Mouse (Mus musculus): Measurements from ENCODE around the gene Kif16b. TPM values are rescaled to one million over a fixed set of nuclear protein-coding genes. Genes with fewer than 3 reads are reported as not detected.

Kif16b gene
- polyA plus RNA-seq (2012; ENCODE audit: insufficient read depth, insufficient read length, low replicate concordance, missing spikeins): not detected in 2 replicates

DNA sequence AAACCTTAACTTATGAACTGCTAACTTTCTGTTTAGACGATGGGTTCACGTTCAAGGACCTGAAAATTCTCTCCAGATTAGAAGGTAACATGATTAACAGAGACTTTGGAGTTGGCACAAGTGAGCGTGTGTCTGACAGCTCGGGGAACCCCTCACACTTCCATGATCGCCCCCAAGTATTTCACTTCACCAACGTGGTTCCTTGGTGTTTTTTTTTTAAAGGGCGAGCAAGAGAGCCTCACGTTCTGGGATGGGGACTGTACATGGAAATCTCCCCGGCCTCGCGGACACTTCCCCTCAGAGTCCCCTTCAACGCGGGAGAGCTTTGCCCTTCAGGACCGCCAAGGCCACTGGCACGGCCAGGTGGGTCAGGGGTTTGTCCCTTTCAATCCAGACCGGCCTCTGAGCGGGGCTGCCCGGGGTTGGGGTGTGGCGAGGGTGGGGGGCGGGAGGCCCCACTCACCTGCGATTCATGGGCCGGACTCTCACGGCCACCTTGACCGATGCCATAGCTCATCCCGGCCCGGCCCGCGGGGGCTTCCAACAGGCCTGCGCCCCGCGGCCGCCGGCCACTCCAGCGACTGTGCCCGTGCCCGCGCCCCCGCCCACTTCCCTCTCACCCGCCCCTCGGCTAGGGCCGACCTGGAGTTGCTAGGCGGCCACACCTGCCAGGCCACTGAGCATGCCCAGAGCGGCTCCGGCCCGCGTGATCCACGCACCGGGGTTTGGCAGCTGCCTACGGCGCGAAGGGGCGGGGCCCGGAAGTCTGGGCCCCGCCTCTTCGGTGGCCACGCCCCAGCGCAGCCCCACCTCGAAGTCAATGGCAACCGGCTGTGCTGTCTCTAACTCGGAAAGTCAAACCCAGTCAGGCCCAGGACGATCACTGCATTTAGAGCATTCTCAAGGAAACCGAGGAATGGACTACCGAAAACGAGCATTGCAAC is at the start of gene Kif16b:
Gene Kif16b, minus strand, starts transcription at position 670 of the 944 bp plus-strand sequence.
- peak within 1 kb of the TSS; percentile 68 for H3K4me3 ChIP-seq (ENCODE audit: insufficient read depth, low read depth, low read length)
- no peak for TF ChIP-seq POLR2A (IDR thresholded peaks at IDR 0.05; ENCODE audit: insufficient read depth, low read depth, low read length)
- WGBS: under 1% methylated on average over 64 of the region's 64 CpGs
- no peaks in the 10 kb centered on the region; the same call in 1 of the 2 replicates for H3K4me1 ChIP-seq (ENCODE audit: control insufficient read depth, insufficient read depth, low read length)
- no peak within 1 kb of the TSS for H3K27ac ChIP-seq (ENCODE audit: insufficient read depth, low read depth, low read length)

DNA sequence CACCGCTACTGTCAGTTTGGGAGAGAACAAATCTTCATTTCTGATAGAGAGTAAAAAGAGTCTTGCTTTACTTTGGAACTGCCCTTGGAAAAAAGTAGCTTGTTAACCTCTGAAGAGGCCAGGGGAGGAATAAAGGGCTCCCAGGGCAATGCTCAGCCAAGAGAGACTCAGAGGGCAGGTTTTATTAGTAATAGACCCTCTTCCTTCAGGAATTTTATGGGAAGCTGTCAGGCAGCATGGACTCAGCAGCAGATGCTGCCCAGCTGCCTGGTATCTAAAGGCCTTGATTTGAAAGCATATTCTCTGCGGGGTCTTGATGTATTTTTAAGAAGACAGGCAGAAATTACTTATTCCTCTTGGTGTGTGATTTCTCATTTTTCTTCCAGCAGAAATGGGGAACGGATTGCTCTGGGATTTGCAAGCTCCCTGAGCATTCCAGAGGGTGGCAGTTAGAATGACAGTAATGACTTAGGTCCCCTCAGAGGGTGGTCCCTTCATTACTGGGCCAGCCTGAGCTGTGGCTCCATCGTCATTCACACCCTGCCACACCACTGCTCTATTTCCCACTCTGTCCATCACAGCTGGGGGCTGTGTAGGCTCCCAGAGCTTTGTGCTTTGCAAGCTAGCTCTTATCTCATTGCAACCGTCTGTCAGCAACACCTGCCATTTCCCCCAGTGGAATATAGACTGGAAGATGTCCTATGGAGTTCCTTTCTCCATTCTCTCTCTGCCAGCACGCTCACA is 39.7 kb upstream of the Kif16b start:
- 65% methylated on average over 6 of the region's 6 CpGs for WGBS
- no peak for TF ChIP-seq POLR2A (IDR thresholded peaks at IDR 0.05; ENCODE audit: insufficient read depth, low read depth, low read length)
- no peak for TF ChIP-seq CTCF (IDR thresholded peaks at IDR 0.05; ENCODE audit: insufficient read depth, low read depth, low read length)
- Histone ChIP-seq H3K4me1 (ENCODE audit: control insufficient read depth, insufficient read depth, low read length) (no peaks in the 10 kb centered on the region), H3K4me3 (ENCODE audit: insufficient read depth, low read depth, low read length) (no peak overlapping the region), H3K27ac (ENCODE audit: insufficient read depth, low read depth, low read length) (no peak overlapping the region)

DNA sequence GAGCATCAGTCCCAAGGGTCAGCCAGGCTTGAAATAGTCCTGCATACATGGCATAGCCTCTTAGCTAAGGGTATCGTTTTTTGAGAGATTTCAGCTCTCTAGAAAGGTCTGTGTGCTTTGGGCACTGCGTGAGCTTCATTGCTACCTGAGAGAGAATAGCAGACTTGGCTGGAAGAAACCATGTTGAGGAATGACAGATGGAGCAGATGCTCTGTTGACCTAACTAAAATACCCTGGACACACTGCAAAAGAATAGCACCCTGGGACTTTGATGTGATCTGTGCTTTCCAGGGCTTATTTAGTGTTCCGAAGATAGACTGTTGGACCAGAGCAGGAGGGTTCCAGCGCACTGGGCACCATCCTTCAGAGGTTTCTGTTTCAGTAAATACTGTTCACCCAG is 29.1 kb upstream of the Kif16b start:
- WGBS: 84% methylated on average over 4 of the region's 4 CpGs
- Histone ChIP-seq H3K4me3 (ENCODE audit: insufficient read depth, low read depth, low read length) (no peak overlapping the region), H3K4me1 (ENCODE audit: control insufficient read depth, insufficient read depth, low read length) (no peaks in the 10 kb centered on the region), H3K27ac (ENCODE audit: insufficient read depth, low read depth, low read length) (no peak overlapping the region)
- no peak for TF ChIP-seq POLR2A (IDR thresholded peaks at IDR 0.05; ENCODE audit: insufficient read depth, low read depth, low read length)
- TF ChIP-seq CTCF (IDR thresholded peaks at IDR 0.05; ENCODE audit: insufficient read depth, low read depth, low read length): no peak

DNA sequence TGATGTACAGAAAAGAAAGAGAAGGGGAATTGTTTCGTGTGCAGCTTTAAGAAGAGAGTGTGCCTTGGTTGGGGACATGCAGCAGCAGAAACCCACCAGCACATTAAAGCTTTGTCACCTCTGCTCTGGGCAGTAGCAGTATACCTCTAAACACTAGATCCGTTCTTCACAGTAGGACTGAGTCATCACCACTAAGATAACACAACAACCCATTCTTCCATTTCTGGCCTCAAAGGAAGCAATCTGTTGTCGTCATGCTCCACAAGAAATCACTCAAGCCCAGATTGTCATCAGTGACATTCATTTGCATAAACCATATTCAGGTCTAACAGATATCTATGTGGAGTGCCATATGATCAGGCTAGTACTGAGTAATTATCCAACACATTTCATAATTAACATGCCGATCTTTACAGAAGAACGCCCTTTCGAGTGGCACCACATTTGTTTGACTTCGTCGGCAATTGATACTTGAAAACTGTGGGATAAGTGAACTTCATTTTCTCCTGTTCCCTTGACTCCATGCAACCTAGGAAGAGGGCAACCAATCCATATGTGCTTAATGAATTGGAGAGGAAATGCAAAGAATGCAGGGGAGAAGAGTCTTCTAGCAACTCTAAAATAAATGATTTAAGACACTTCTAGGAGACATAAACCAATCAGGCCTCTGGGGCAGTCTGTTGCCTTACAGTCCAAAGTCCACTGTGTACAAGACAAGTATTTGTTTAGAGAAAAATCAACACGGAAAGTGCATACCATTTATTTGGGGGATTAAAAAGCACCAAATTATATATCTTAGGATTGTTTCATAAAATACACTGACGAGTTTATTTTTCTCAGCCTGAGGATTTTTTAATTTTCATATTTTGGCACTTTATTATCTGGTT is 28.1 kb upstream of the Kif16b start:
- WGBS: 83% methylated on average over 10 of the region's 10 CpGs
- TF ChIP-seq POLR2A (IDR thresholded peaks at IDR 0.05; ENCODE audit: insufficient read depth, low read depth, low read length): no peak
- no peak for TF ChIP-seq CTCF (IDR thresholded peaks at IDR 0.05; ENCODE audit: insufficient read depth, low read depth, low read length)
- Histone ChIP-seq H3K27ac (ENCODE audit: insufficient read depth, low read depth, low read length) (no peak overlapping the region), H3K4me3 (ENCODE audit: insufficient read depth, low read depth, low read length) (no peak overlapping the region), H3K4me1 (ENCODE audit: control insufficient read depth, insufficient read depth, low read length) (no peaks in the 10 kb centered on the region)

DNA sequence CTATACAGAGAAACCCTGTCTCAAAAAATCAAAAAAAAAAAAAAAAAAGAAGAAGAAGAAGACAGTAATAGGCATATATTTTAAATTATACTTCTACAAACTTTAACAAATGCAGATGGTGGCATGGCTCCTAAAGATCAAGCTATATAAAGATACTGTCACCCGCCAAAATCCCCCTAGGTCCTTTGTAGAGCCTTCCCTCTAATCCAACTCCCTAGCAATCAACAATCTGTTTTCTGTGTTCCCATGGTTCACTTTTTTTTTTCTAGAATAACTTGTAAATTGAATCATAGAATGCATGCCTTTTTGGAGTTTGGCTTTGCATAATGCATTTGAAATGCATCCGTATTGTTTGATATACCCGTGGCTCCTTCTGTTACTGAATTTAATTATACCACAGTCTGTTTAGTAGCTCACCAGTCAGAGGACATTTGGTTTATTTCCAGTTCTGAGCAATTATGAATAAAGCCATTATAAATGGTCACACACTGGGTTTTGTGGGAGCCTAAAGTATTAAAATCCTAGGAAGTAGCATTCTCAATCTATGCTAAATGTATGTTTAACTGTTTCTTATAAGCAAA is 9.6 kb upstream of the Kif16b start:
- Histone ChIP-seq H3K4me1 (ENCODE audit: control insufficient read depth, insufficient read depth, low read length) (no peaks in the 10 kb centered on the region), H3K4me3 (ENCODE audit: insufficient read depth, low read depth, low read length) (no peak overlapping the region), H3K27ac (ENCODE audit: insufficient read depth, low read depth, low read length) (no peak overlapping the region)
- TF ChIP-seq CTCF (IDR thresholded peaks at IDR 0.05; ENCODE audit: insufficient read depth, low read depth, low read length): no peak
- TF ChIP-seq POLR2A (IDR thresholded peaks at IDR 0.05; ENCODE audit: insufficient read depth, low read depth, low read length): no peak
- 62% methylated on average over 3 of the region's 3 CpGs for WGBS

DNA sequence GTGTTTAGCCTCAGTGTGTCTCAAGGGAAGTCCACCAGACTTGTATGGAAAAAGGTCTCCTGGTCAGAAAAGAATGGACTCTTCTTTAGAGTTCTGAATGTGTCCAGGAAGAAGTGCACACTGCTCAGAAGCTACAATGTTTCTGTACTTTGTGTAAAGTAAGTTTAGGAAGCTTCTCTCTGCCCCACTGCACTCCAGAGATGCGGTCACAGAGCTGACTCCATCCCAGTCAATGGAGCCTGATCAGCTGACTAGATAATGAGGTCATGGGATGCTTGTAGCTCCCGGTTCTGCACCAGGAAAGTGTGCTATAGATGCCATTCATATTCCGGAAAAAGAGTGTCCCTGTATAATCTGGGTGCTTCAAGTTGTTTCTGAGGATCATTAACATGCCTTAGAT is 7.9 kb upstream of the Kif16b start:
- WGBS: 75% methylated on average over 3 of the region's 3 CpGs
- TF ChIP-seq CTCF (IDR thresholded peaks at IDR 0.05; ENCODE audit: insufficient read depth, low read depth, low read length) (no peak), POLR2A (IDR thresholded peaks at IDR 0.05; ENCODE audit: insufficient read depth, low read depth, low read length) (no peak)
- H3K4me1 ChIP-seq (ENCODE audit: control insufficient read depth, insufficient read depth, low read length): no peaks in the 10 kb centered on the region
- no peak overlapping the region for H3K27ac ChIP-seq (ENCODE audit: insufficient read depth, low read depth, low read length)
- no peak overlapping the region for H3K4me3 ChIP-seq (ENCODE audit: insufficient read depth, low read depth, low read length)

DNA sequence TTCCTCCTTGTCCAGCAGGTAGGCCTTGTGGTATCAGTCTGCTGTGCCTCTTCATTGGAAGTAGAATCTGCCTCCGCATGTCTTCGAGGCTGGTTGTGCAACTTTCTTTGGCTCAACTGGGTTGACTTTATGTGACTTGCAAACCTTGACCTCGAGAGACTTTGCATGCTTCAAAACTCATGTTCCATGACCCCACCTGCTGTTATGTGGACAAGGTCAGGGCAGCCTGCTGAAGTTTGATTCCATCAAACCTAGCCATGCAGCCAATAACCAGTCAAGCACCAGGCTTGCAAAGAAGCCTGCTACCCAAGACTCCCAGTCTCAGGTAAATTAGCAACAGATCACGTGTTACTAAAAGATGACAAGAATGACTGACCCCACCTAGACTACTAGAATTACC is 5.7 kb upstream of the Kif16b start:
- no peak overlapping the region for H3K27ac ChIP-seq (ENCODE audit: insufficient read depth, low read depth, low read length)
- H3K4me1 ChIP-seq (ENCODE audit: control insufficient read depth, insufficient read depth, low read length): no peaks in the 10 kb centered on the region; the same call in 1 of the 2 replicates
- TF ChIP-seq POLR2A (IDR thresholded peaks at IDR 0.05; ENCODE audit: insufficient read depth, low read depth, low read length): no peak
- no peak for TF ChIP-seq CTCF (IDR thresholded peaks at IDR 0.05; ENCODE audit: insufficient read depth, low read depth, low read length)
- WGBS: 93% methylated on average over 4 of the region's 4 CpGs
- no peak overlapping the region for H3K4me3 ChIP-seq (ENCODE audit: insufficient read depth, low read depth, low read length)

Data from olfactory bulb, adult 2 months (tissue).